Comparison of ENCODE assay signal across 8 mouse cellular contexts in genomic region chr5:125476286-125476625, GRCm38 (mm10). TPM values are rescaled to one million over a fixed set of nuclear protein-coding genes. Genes with fewer than 3 reads are reported as not detected.
DNase-seq lines count a peak whose midpoint lies in the region; ATAC-seq lines count a peak whose summit lies in the region.

No protein-coding gene starts in this region.

- no peak for DNase-seq in heart, embryonic 10.5 days (ENCODE audit: low spot score)
- DNase-seq in heart, adult 18-20 months: no peak
- DNase-seq in right cerebral cortex, postnatal 25 days: peak; percentile 51
- DNase-seq in right cerebral cortex, postnatal 36 days (ENCODE audit: low spot score in 2 of 2): no peak
- DNase-seq in spleen, postnatal 14 days (ENCODE audit: low spot score in 2 of 2): no peak

- WGBS in heart, embryonic 10.5 days: 17% methylated on average over 5 of the region's 5 CpGs
- 13% methylated on average over 5 of the region's 5 CpGs for WGBS in forebrain, embryonic 15.5 days
- WGBS in limb, embryonic 15.5 days: 5% methylated on average over 5 of the region's 5 CpGs
- WGBS in stomach, embryonic 14.5 days: 10% methylated on average over 5 of the region's 5 CpGs

- no peak; the same call in 1 of the 2 replicates for ATAC-seq in forebrain, embryonic 15.5 days (replicated peaks)
- ATAC-seq in limb, embryonic 15.5 days (ENCODE audit: insufficient number of reproducible peaks, low FRiP score, low TSS enrichment, low read depth): peak; percentile 8; the same call in 1 of the 2 replicates
- ATAC-seq in stomach, embryonic 14.5 days (ENCODE audit: insufficient number of reproducible peaks, insufficient read depth, low FRiP score, low read depth): peak; percentile 4; the same call in 1 of the 2 replicates

- H3K9me3 ChIP-seq in heart, embryonic 10.5 days: no peaks in the 10 kb centered on the region
- no peaks in the 10 kb centered on the region for H3K9me3 ChIP-seq in forebrain, embryonic 15.5 days
- H3K9me3 ChIP-seq in limb, embryonic 15.5 days: no peaks in the 10 kb centered on the region
- no peaks in the 10 kb centered on the region for H3K9me3 ChIP-seq in stomach, embryonic 14.5 days (ENCODE audit: control insufficient read depth, low read depth, low read length)

- peaks cover 25% of the 10 kb centered on the region for H3K4me1 ChIP-seq in heart, embryonic 10.5 days
- H3K4me1 ChIP-seq in forebrain, embryonic 15.5 days: peaks cover 25% of the 10 kb centered on the region
- H3K4me1 ChIP-seq in limb, embryonic 15.5 days: peaks cover 28% of the 10 kb centered on the region
- H3K4me1 ChIP-seq in stomach, embryonic 14.5 days (ENCODE audit: control insufficient read depth, insufficient read depth, low read length): peaks cover 23% of the 10 kb centered on the region

- H3K27me3 ChIP-seq in heart, embryonic 10.5 days (ENCODE audit: insufficient read depth, poor library complexity, severe bottlenecking): no peaks in the 10 kb centered on the region; the same call in 1 of the 2 replicates
- no peaks in the 10 kb centered on the region for H3K27me3 ChIP-seq in forebrain, embryonic 15.5 days
- H3K27me3 ChIP-seq in limb, embryonic 15.5 days: no peaks in the 10 kb centered on the region
- no peaks in the 10 kb centered on the region for H3K27me3 ChIP-seq in stomach, embryonic 14.5 days (ENCODE audit: control insufficient read depth, insufficient read depth, low read length)

- H3K4me2 ChIP-seq in forebrain, embryonic 15.5 days (replicated peaks): peak overlapping the region; percentile 86
- H3K4me2 ChIP-seq in limb, embryonic 15.5 days: peak overlapping the region; percentile 90
- peak overlapping the region; percentile 85 for H3K4me2 ChIP-seq in stomach, embryonic 14.5 days (replicated peaks; ENCODE audit: low read depth, low read length)

- peak overlapping the region; percentile 86 for H3K9ac ChIP-seq in forebrain, embryonic 15.5 days (replicated peaks)
- peak overlapping the region; percentile 80 for H3K9ac ChIP-seq in limb, embryonic 15.5 days
- H3K9ac ChIP-seq in stomach, embryonic 14.5 days (replicated peaks; ENCODE audit: low read depth, low read length): peak overlapping the region; percentile 58

- H3K36me3 ChIP-seq in heart, embryonic 10.5 days: no peaks in the 10 kb centered on the region; the same call in 1 of the 2 replicates
- no peaks in the 10 kb centered on the region for H3K36me3 ChIP-seq in forebrain, embryonic 15.5 days
- H3K36me3 ChIP-seq in limb, embryonic 15.5 days: no peaks in the 10 kb centered on the region
- no peaks in the 10 kb centered on the region for H3K36me3 ChIP-seq in stomach, embryonic 14.5 days (ENCODE audit: control insufficient read depth, insufficient read depth, low read length)

- peak overlapping the region; percentile 87 for H3K27ac ChIP-seq in heart, embryonic 10.5 days
- peak overlapping the region; percentile 89 for H3K27ac ChIP-seq in forebrain, embryonic 15.5 days (replicated peaks)
- H3K27ac ChIP-seq in limb, embryonic 15.5 days: peak overlapping the region; percentile 86
- H3K27ac ChIP-seq in stomach, embryonic 14.5 days (ENCODE audit: low read length): no peak overlapping the region; the same call in 1 of the 2 replicates

- peak overlapping the region; percentile 87 for H3K4me3 ChIP-seq in heart, embryonic 10.5 days
- peak overlapping the region; percentile 98 for H3K4me3 ChIP-seq in forebrain, embryonic 15.5 days
- H3K4me3 ChIP-seq in limb, embryonic 15.5 days: peak overlapping the region; percentile 91
- H3K4me3 ChIP-seq in stomach, embryonic 14.5 days (ENCODE audit: low read depth, low read length): peak overlapping the region; percentile 81

RNA-seq across cellular contexts. Expression of gene Aacs, which starts 0.6 kb away (rescaled TPM):
- 24.2 and 30.1 TPM in 2 replicates for polyA plus RNA-seq in heart, embryonic 10.5 days (2016; fragmentation: Nextera tagmentation; extraction: Ambion mirVana)
- 1 to 10 TPM; 4.9 to 9.9 TPM for total RNA-seq in heart, adult 18-20 months (2021)
- polyA plus RNA-seq in forebrain, embryonic 15.5 days (2015; fragmentation: Nextera tagmentation; extraction: Ambion mirVana): 81.1 and 82.4 TPM in 2 replicates
- 50.5 and 53.2 TPM in 2 replicates for polyA plus RNA-seq in limb, embryonic 15.5 days (2015; fragmentation: Nextera tagmentation; extraction: Ambion mirVana)
- polyA plus RNA-seq in stomach, embryonic 14.5 days (2014; fragmentation: Nextera tagmentation; extraction: Ambion mirVana): 45.6 and 50.9 TPM in 2 replicates

RNA-seq across cellular contexts. Expression of gene Bri3bp, which starts 34.9 kb away (rescaled TPM):
- polyA plus RNA-seq in heart, embryonic 10.5 days (2016; fragmentation: Nextera tagmentation; extraction: Ambion mirVana): 45.6 and 52.9 TPM in 2 replicates
- 10 to 100 TPM; 50.9 to 54.5 TPM for total RNA-seq in heart, adult 18-20 months (2021)
- 35.9 and 38.0 TPM in 2 replicates for polyA plus RNA-seq in forebrain, embryonic 15.5 days (2015; fragmentation: Nextera tagmentation; extraction: Ambion mirVana)
- polyA plus RNA-seq in limb, embryonic 15.5 days (2015; fragmentation: Nextera tagmentation; extraction: Ambion mirVana): 32.4 and 33.0 TPM in 2 replicates
- 28.3 and 34.1 TPM in 2 replicates for polyA plus RNA-seq in stomach, embryonic 14.5 days (2014; fragmentation: Nextera tagmentation; extraction: Ambion mirVana)

RNA-seq across cellular contexts. Expression of gene Dhx37, which starts 42.3 kb away (rescaled TPM):
- polyA plus RNA-seq in heart, embryonic 10.5 days (2016; fragmentation: Nextera tagmentation; extraction: Ambion mirVana): 15.9 and 18.7 TPM in 2 replicates
- 10 to 100 TPM; 13.4 to 14.1 TPM for total RNA-seq in heart, adult 18-20 months (2021)
- 11.3 and 13.4 TPM in 2 replicates for polyA plus RNA-seq in forebrain, embryonic 15.5 days (2015; fragmentation: Nextera tagmentation; extraction: Ambion mirVana)
- polyA plus RNA-seq in limb, embryonic 15.5 days (2015; fragmentation: Nextera tagmentation; extraction: Ambion mirVana): 9.0 and 9.2 TPM in 2 replicates
- polyA plus RNA-seq in stomach, embryonic 14.5 days (2014; fragmentation: Nextera tagmentation; extraction: Ambion mirVana): 7.5 and 9.2 TPM in 2 replicates

RNA-seq across cellular contexts. Expression of gene Tmem132b, which starts 55.3 kb away (rescaled TPM):
- 0.04 TPM in 1 of 2 replicates, not detected in the other for polyA plus RNA-seq in heart, embryonic 10.5 days (2016; fragmentation: Nextera tagmentation; extraction: Ambion mirVana)
- total RNA-seq in heart, adult 18-20 months (2021): not detected
- 8.2 and 8.3 TPM in 2 replicates for polyA plus RNA-seq in forebrain, embryonic 15.5 days (2015; fragmentation: Nextera tagmentation; extraction: Ambion mirVana)
- polyA plus RNA-seq in limb, embryonic 15.5 days (2015; fragmentation: Nextera tagmentation; extraction: Ambion mirVana): 0.22 and 0.31 TPM in 2 replicates
- polyA plus RNA-seq in stomach, embryonic 14.5 days (2014; fragmentation: Nextera tagmentation; extraction: Ambion mirVana): 0.36 and 0.62 TPM in 2 replicates
